Mouse (Mus musculus) ovary, postnatal 14 days (tissue): ENCODE measurements at regions not wholly inside any gene's neighbourhood (a gene's known extent, or its start where the extent isn't known, plus 50 kb on each side); places are given as distances from the start of the nearest gene placed in this dataset.

Experiments
- DNase-seq: peaks from one replicate; pipeline ENCODE4 v3.0.0; 2022; ENCODE audit warnings: low spot score

- peak; percentile 21 for DNase-seq
Measured at GRCm38 (mm10) chr5:46794028-46794705, 936.8 kb upstream of the Lcorl start.

GRCm38 (mm10) chr5:46791051-46791450 lies 933.6 kb upstream of the Lcorl start:
- DNase-seq, result no peak

- peak; percentile 6 for DNase-seq
Measured at GRCm38 (mm10) chr5:46790536-46790935, 933.1 kb upstream of the Lcorl start.

GRCm38 (mm10) chr5:46787079-46787478 lies 929.7 kb upstream of the Lcorl start:
- no peak for DNase-seq

GRCm38 (mm10) chr5:46756094-46756493 lies 898.7 kb upstream of the Lcorl start:
- DNase-seq, result no peak

GRCm38 (mm10) chr5:46740034-46740582 lies 882.7 kb upstream of the Lcorl start:
- no peak for DNase-seq

- DNase-seq, result no peak
Measured at GRCm38 (mm10) chr5:46732510-46732909, 875.1 kb upstream of the Lcorl start.

GRCm38 (mm10) chr5:46732025-46732424 lies 874.6 kb upstream of the Lcorl start:
- DNase-seq, result no peak

GRCm38 (mm10) chr5:46731297-46731696 lies 873.9 kb upstream of the Lcorl start:
- DNase-seq, result no peak

- DNase-seq, result no peak
Measured at GRCm38 (mm10) chr5:46709596-46709995, 852.2 kb upstream of the Lcorl start.

- no peak for DNase-seq
Measured at GRCm38 (mm10) chr5:46707845-46708244, 850.4 kb upstream of the Lcorl start.

- DNase-seq, result no peak
Measured at GRCm38 (mm10) chr5:46707021-46707420, 849.6 kb upstream of the Lcorl start.

- no peak for DNase-seq
Measured at GRCm38 (mm10) chr5:46678007-46678406, 820.6 kb upstream of the Lcorl start.

GRCm38 (mm10) chr5:46674810-46675502 lies 817.5 kb upstream of the Lcorl start:
- DNase-seq, result no peak

- no peak for DNase-seq
Measured at GRCm38 (mm10) chr5:46673413-46673812, 816.0 kb upstream of the Lcorl start.

GRCm38 (mm10) chr5:46670484-46670883 lies 813.1 kb upstream of the Lcorl start:
- no peak for DNase-seq

- DNase-seq, result no peak
Measured at GRCm38 (mm10) chr5:46666250-46666649, 808.8 kb upstream of the Lcorl start.

GRCm38 (mm10) chr5:46657065-46657464 lies 799.6 kb upstream of the Lcorl start:
- no peak for DNase-seq

- no peak for DNase-seq
Measured at GRCm38 (mm10) chr5:46654189-46654588, 796.8 kb upstream of the Lcorl start.

GRCm38 (mm10) chr5:46643009-46643408 lies 785.6 kb upstream of the Lcorl start:
- DNase-seq, result no peak

- no peak for DNase-seq
Measured at GRCm38 (mm10) chr5:46635116-46635668, 777.8 kb upstream of the Lcorl start.
